Mouse (Mus musculus): ENCODE measurements at regions not wholly inside any gene's neighbourhood (a gene's known extent, or its start where the extent isn't known, plus 50 kb on each side); places are given as distances from the start of the nearest gene placed in this dataset.

DNA sequence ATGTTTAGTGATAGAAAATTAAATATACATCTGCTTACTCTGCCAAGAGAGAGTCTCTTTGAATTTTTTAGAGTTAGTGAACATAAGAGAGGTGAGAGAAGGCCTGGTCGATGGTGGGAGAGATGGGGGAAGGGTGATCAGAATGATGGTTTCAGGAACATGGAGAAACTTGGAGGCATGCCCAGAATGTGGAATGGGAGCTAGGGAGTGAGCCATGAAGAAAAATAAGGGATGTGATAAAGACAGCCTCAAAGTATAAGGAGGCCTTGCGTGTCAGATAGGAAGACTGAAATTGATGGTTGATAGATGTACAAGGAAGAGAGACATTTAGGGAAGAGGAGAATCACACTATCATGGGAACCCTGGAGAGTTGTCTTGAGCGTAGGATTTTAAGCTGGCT lies 354.6 kb downstream of the Osr1 start:
- no peak for DNase-seq (ENCODE audit: low spot score in 2 of 2)

DNA sequence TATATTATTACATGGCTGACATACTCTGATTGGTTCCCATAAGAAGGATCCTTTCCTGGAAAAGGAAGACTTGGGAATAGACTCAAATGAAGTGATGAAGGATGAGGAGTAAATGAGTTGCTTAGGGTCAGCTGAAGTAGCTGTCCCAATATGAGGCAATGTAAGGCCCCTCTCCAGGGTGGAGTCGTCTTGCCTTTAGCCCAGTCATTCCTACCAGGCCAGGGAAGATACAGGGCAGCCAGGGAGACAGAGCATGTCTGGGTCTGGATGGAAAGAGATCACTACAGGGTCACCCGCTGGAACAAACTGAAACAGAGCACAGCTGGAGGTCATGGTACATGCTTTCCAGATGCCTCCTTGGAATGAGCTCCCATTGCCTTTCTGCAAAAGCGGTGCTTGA lies 364.2 kb downstream of the Osr1 start:
- DNase-seq (ENCODE audit: low spot score in 2 of 2) = peak in 1 of 2 experiments; percentile 42

DNA sequence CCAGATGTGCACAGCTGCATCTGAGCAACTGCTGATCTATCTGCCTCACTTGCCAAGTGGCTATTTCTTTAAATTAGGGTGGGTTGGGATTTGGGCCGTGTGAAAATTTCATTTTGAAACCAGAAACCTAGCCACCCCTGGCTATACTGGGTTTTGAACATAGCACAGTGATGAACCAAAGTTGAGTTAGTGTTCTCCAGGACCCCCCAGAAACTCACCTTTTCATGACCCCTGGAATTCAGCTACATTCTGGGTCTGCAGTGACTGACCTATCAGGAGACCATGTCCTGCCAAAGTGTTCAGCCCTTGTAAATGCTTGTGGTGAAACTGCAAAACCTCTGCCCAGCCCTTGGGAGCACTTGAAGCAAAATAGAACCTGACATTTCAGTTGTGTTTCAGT lies 371.4 kb downstream of the Osr1 start:
- DNase-seq (ENCODE audit: low spot score in 2 of 2) = no peak

DNA sequence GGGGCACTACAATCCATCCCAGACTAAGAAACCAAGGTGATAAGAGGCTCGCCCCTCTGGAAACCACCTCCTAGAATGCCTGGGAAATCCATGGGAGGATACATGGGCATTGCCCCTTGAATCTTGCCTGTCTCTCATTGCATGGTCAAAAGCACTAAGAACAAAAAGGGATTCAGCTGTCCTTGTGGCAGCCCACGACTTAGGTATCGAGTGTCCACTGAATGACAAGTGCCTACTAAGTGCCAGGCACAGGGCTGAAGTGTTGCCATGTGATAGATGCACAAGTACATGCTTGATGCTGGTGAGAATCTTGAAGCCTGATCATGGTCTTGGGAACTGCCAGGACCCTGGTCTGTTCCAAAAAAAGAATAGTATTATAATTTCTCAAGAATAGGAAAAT lies 371.9 kb downstream of the Osr1 start:
- DNase-seq (ENCODE audit: low spot score in 2 of 2) = no peak

DNA sequence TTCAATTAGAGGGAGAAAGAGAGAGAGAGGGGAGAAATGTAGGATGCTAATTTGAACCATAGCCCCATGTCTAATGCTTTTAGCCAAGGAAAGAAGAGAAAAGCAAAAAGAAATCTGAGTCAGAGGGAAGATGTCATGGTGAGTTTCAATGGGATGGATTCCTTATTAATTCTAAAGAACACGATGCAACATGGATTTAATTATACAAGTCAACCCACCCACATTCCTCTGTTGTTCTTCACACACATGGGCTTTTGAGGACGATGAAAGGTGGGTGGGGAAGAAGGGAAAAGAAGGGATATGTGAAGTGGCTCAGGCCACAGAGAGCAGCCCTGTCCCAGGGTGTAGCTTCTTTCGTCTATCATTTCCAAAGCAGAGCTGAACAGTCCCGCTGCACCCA lies 378.9 kb downstream of the Osr1 start:
- no peak for DNase-seq (ENCODE audit: low spot score in 2 of 2)

DNA sequence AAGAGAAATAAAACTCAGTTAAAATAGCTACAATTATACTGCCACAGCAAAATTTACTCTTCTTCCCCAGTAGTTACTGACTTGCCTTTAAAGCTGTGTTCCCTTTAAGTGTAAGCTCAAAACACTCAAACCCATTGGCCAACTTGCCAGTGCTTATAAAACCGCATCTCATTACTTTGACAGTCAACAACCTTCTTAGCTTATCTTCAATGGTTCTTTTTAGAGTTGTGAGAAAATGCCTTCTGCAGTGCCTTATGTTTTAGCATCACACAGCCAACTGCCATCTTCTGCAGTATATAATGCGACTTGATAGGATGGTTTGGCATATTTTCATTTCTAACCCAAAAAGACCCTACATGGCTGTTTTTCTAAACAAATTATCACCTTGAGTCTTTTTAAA lies 382.5 kb downstream of the Osr1 start:
- DNase-seq (ENCODE audit: low spot score in 2 of 2) = no peak

DNA sequence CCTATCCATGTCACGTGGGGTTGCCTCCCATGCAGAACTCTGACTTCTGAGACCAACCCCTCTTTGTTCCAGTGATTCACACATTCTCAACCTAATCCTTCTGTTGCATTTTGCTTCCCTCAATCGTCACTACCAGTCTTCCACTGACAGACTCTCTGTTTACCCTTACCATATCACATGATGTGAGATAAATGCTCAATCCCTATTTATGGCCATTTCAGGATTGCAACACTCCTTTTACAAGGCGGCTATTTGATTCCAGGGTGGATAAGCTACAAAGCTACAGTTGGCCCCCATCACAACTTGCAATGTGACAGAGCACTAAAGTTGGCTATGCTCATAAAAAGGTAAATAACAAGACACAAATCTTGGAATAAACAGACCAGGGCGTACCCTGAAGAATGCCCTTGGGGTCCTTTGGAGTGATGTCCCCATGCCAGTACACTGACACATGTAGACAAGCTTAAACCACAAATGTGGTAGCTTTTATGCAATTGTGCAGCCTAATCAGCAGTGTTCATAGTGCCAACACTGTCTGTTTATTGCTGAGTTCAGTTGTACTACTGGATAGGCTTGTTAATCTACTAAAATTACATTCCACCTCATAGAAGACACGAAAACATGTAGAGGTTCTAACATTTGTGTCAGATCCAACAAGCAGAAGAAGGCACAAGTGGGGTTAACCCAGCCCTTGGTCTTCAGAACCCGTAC lies 384.4 kb downstream of the Osr1 start:
- DNase-seq (ENCODE audit: low spot score in 2 of 2) = no peak

DNA sequence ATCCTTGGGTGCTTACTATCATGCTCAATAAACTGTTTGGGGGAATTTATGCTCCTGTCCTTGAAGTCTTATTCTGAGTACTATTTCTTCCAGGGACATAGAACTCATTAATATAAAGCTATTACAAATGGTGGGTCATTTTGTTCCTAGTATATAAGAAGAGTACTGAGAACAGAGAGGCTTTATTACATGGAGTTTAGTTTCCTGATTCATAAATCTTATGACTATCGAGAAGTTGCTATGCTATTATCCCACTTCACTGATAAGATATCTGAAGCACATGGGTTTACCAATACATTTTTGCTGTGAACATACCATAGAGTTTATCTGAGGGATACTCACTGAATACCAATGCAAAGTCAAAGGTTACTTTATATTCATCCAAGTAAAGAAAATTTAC lies 399.5 kb downstream of the Osr1 start:
- no peak for DNase-seq (ENCODE audit: low spot score in 2 of 2)

DNA sequence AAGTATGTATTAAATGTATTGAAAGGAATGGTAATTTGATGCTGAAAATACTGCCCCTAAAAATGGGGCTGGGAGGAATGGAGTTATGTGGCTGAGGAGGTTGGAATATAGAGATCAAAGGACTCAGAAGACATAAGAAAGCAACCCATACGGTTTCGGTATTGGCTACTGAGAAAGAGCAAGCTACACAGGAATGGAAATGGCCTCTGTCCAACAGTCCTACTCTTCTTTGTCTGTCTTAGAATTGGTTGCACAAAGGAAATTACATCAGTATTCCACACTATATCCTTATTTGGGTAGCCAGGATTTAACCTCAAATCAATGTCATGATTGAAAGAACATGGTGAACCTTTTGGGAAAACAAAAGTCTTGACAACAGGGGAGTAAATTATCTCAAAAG lies 399.0 kb upstream of the Nt5c1b start:
- no peak for DNase-seq (ENCODE audit: low spot score in 2 of 2)

DNA sequence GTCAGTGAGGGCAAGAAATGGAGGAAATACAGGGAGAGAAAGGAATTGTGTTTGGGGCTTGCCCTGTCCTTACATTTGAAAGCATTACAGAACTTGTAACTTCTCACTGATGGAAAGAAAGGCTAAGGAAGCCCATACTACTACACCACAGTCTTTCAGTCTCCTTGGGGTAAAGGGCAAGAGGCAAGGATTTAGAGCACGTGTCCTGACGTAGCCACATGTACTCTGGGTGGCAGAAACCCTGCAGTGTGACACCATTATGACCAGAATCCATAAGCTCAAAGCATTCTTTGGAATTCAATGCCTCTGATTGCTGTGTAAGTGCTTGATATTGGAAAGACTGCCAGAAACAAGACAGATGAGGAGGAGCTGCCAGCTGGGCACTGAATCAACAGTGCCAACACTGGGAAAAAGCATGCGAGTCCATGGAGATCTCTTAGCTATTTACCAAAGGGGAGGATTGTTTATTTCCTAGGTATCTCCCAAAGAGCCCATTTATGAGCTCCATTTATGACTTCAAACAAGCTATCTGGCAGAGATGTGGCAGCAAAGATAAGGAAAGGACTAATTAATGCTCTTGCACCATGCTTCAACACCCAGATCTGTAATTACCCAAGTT lies 391.2 kb upstream of the Nt5c1b start:
- DNase-seq (ENCODE audit: low spot score in 2 of 2) = no peak

DNA sequence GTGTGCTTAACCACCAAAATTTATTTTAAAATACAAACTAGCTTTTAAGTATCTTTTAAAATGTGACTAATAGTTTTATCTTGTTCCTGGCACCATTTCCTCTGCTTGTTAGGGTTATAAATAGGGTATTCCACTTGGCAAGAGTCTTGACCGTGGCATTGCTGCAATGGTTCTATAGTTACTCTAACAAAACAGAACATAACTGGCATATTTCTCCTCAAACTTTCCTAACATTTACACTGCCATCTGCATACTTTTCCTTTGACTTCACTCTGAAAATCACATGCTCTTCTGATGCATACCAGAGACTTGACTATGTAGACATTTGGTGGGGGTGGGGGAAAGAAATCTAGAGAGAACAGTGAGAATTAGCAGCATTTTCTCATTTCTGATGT lies 390.7 kb upstream of the Nt5c1b start:
- no peak for DNase-seq (ENCODE audit: low spot score in 2 of 2)

DNA sequence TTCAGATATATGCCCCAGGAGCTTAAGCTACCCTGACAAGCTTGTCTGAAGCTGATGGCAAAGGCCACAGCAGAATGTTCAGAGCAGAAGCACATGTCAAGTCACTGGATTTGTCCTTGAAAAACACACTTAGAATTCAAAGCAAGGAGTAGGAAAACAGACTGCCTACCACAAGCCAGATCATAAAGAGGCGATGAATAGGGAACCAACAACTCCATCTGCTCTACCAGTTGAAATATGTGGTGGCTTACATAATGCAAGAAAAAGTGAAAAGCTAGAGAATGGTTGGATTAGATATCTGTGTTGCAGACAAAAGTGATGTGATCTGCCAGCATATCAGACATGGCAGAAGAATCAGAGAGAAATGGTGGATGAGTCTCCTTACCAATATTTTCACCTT lies 378.5 kb upstream of the Nt5c1b start:
- DNase-seq (ENCODE audit: low spot score in 2 of 2) = no peak

DNA sequence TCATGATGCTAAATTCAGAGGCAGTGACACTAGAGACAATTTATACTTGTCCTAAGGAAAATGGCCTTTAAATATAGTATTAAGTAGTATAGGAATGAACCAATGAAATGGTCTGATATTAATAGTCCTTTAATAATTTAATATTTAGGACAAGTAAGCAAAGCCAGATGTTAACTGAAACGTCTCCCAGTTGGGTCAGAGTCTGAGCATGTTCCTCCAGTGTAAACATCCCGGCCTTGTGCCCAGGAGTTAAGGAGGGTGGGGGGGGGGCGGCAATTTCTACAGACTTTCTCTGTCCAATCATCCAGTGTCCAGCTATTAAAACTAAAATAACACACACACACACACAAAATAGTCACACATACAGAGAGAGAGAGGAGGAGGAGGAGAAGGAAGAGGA lies 374.1 kb upstream of the Nt5c1b start:
- DNase-seq (ENCODE audit: low spot score in 2 of 2) = no peak

DNA sequence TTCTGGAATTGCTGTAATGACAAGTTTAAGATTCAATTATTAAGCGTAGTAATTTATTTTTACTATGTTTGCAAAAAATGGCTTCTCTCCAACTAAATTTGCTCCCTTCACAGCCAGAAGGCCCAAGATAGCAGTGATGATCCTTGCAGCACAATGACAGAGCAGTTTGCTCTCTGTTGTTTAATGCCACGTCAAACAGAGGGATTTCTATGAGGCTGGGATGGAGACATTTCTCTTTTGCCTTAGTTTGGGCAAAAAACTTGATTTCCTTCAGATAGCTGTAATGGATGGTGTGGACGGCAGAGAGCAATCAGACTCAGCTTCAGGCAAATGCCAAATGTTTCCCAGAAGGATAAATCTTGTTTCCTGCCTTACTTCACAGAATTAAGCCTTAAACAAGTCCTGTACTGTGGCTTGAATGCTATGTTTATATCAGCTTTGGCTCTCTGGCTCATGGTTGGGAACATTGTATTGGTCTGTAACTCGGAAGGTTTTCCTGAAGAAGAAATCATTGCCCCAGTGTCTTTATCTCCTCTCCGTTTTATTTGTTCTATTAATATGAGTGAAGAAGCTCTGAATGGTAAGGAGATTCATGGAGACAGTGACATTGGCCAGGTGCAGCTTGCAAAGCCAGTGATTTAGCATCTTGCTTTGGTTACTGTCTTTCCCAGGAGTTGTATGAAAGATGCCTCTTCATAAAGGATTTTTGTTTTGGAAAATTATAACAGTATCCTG lies 373.2 kb upstream of the Nt5c1b start:
- no peak for DNase-seq (ENCODE audit: low spot score in 2 of 2)

DNA sequence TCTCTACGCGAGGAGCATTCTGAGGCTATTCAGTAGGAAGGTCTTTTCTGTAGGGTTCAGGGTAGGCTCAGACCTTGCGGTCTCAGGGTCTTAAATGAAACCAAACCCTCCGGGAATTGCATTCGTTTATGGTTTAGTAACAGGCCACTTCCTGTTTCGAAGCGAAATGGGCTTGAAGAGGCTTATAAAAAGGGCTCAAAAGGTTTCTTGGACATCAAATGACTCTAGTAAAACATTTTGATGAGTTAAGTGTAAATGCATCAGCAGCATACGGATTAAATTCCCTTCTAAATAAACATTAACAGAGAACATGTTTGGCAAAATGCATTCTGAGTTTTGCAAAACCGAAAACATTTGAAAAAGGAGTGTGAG lies 372.6 kb upstream of the Nt5c1b start:
- no peak for DNase-seq (ENCODE audit: low spot score in 2 of 2)

DNA sequence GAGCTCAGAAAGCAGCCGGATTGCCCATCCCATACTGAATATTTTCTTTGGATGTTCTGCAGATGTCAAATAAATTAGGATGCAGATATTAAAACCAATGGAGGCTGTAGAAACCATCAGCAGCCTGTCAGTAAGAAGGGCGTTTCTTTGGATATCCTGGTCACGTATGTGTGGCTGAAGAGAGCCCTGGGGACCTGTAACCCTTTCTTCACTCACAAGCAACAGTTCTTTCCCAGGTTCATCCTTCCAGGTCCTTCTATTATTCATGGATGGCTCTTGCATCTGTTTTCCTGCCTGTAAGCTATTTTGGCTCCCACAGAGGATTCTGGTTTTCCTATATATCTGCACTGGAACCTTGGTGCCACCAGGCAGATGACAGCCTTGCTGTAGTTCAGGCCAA lies 372.2 kb upstream of the Nt5c1b start:
- DNase-seq (ENCODE audit: low spot score in 2 of 2) = no peak

DNA sequence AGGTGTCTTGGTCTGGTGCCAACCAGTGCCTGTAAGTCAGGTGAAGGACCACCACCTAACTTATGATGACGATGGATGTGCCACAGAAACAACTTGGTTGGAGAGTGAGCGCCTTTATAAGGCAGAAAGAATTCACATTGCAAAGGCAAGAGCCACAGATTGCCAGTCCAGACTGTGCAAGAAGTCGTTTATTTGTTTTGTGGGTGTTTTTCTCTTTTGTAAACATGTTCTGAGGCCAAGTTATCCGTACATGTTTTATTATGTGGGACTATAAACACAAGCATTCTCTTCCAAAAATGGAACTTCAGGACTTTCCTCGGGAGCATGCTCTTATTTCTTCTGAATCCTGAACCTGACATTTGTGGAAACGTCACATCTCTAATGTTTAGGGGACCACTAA lies 369.8 kb upstream of the Nt5c1b start:
- no peak for DNase-seq (ENCODE audit: low spot score in 2 of 2)

DNA sequence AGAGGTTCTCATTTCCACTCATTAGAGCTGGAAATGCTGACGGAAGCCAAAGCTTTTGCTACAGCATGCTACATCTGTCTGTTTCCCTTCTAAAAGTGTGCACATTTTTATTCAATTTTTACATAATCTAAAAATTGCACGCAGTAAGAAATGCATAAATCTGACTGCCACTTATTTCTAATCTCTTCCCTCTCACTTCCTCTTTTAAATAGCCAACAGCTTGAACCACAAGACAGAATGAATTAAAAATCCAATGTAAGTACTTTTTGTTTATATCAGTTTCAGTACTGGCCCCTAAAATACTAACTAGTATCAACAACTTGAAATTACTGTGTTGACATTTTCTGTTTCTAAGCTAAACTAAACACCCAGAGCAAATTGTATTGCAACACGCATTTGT lies 361.3 kb upstream of the Nt5c1b start:
- DNase-seq (ENCODE audit: low spot score in 2 of 2) = no peak

DNA sequence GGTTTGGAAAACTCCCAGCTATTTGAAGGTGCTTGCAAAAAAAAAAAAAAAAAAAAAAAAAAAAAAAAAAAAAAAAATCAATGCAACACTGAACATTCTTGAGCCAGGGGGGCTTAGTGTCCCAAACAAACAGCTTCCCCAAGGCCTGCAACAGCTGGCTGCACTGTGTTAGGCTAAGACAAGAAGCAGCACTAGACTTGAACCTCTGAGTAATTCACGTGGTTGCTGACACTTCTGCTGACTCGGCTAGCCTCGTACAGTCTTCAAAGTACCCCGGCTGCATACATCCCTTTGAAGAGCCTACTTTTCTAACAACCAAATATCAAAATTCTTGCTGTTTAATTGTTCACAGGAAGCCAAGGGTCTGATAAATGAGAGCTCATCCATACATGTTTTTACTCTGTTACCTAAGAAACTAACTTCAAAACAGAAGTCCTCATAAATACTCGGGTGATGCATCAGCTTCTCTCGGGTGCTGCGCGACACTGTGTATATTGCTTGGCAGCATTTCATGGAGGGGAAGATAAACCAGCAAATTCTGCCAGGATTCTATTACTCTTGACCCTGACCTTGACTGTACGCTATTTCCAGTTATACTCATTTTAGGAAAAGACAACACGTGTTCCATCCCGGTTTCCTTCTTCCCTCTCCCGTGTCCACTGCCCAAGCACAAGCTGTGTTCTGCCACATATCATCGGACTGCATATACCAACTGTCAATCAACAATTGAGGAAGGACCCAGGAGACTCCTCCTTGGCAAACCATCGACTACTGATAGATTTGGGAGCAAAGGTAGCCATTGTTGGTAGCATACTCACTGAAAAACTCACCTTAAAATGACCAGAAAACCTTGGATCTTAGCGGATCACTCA lies 352.8 kb upstream of the Nt5c1b start:
- DNase-seq (ENCODE audit: low spot score in 2 of 2) = no peak

DNA sequence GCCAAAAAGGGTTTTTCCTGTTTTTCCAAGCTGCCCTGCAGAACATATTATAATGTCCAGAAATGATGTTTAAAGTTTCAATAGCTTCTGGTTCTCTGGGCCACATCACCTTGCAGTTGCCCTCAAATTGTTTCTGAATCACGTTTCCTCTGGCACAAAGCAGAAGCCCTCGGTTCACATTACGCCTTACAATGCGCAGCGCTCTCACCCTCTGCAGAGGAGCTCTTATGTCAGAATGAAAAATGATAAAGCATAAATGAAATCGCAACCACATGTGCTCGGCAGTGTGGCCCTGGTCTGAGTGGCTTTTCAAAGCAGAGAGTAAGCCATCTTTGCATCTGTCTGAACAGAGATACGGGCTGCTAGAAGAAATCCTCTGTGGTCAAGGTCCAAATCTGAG lies 334.3 kb upstream of the Nt5c1b start:
- no peak for DNase-seq (ENCODE audit: low spot score in 2 of 2)

DNA sequence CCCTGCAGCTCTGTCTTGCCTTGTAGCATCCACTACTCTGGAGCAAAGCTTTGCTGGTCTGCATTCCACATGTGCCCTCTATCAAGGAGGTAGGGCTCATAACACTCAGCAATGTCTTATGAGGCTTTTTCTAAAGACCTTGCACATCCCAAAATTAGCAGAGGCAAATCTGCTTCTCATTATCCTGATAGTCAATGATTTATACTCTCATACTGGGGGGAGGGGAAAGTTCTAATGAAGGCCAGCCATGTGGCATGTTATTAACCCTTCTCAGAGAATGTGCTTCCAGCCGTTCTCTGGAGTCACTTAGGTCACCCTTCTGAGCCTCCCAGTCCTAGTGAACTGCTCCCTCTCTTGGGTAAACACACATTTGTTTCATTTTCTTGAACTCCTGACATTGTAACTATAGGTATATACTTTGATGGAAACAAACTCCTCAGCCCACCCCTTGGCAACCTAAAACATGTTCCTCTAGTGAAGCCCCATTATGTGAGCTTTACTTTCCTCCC lies 307.7 kb upstream of the Nt5c1b start:
- DNase-seq (ENCODE audit: low spot score in 2 of 2) = no peak

DNA sequence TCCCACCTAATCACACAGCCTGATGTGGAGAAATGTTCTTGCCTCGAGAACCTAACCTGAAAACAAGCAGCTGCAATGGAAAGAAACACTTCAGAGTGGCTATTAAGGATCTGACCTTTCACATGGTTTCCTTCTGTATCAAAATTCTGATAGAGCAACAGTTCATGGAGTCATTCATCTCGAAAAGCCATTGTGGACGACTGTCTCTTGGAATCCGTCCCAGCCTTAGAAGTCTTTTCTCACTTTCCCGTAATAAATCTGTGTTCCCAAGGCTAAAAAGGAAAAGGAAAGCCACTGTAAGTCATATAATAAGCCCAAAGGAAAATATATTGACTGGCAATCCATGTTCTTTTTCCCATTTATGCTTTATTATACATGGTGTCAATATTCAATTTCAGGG lies 291.4 kb upstream of the Nt5c1b start:
- no peak for DNase-seq (ENCODE audit: low spot score in 2 of 2)
